Mouse (Mus musculus): Measurements from ENCODE around the gene Actg2. TPM values are rescaled to one million over a fixed set of nuclear protein-coding genes. Genes with fewer than 3 reads are reported as not detected.

Actg2 gene
- total and polyA plus RNA-seq, 3 experiments: 0.07 to 0.27 TPM; not detected in 1

GRCm38 (mm10) chr6:83464011-83464410, 72.1 kb downstream of the Actg2 start:
- TF ChIP-seq MAX (IDR thresholded peaks at IDR 0.05; ENCODE audit: low read length): no peak
- TF ChIP-seq MYC (IDR thresholded peaks at IDR 0.05; ENCODE audit: low read depth, low read length): no peak
- no peak for TF ChIP-seq POLR2AphosphoS5 (IDR thresholded peaks at IDR 0.05; ENCODE audit: borderline replicate concordance, low read depth, low read length)
- TF ChIP-seq RAD21 (IDR thresholded peaks at IDR 0.05; ENCODE audit: low read depth, low read length): no peak
- no peak for TF ChIP-seq MAZ (IDR thresholded peaks at IDR 0.05; ENCODE audit: low read depth, low read length)
- TF ChIP-seq CHD2 (IDR thresholded peaks at IDR 0.05; ENCODE audit: low read length): no peak
- no peak for TF ChIP-seq GATA1 (IDR thresholded peaks at IDR 0.05; ENCODE audit: low read depth, low read length)
- TF ChIP-seq POLR2AphosphoS2 (IDR thresholded peaks at IDR 0.05; ENCODE audit: low read length): no peak
- TF ChIP-seq USF2 (IDR thresholded peaks at IDR 0.05; ENCODE audit: borderline replicate concordance in 1 of 2, insufficient read depth in 1 of 2, low read depth in 1 of 2, low read length in 2 of 2): no peak
- no peak for TF ChIP-seq UBTF (IDR thresholded peaks at IDR 0.05; ENCODE audit: borderline replicate concordance, insufficient read depth, low read depth, low read length)
- no peak for TF ChIP-seq MYB (IDR thresholded peaks at IDR 0.05; ENCODE audit: low read depth, low read length)
- no peak for TF ChIP-seq GABPA (IDR thresholded peaks at IDR 0.05; ENCODE audit: low read depth, low read length)
- TF ChIP-seq ZMIZ1 (IDR thresholded peaks at IDR 0.05; ENCODE audit: low read depth, low read length): no peak
- no peak for TF ChIP-seq TAL1 (IDR thresholded peaks at IDR 0.05; ENCODE audit: low read length)
- TF ChIP-seq KAT2A (conservative IDR thresholded peaks at IDR 0.05; ENCODE audit: low read depth, low read length): no peak
- no peak for TF ChIP-seq SIN3A (IDR thresholded peaks at IDR 0.05; ENCODE audit: low read length)
- peaks cover 0 to 4% of the 10 kb centered on the region in 2 experiments; a peak in 2 of 4 replicates for H3K36me3 ChIP-seq (ENCODE audit: control insufficient read depth in 1 of 2, insufficient read depth in 2 of 2, low read length in 2 of 2)
- H3K4me3 ChIP-seq (ENCODE audit: control insufficient read depth in 1 of 2, insufficient read depth in 1 of 2, low read depth in 2 of 2, low read length in 2 of 2): no peak overlapping the region
- H3K9ac ChIP-seq (ENCODE audit: control insufficient read depth, low read depth, low read length, poor library complexity, severe bottlenecking): no peak overlapping the region
- no peak overlapping the region for H3K27ac ChIP-seq (ENCODE audit: control insufficient read depth, low read depth, low read length)
- peaks cover 0 to 2% of the 10 kb centered on the region in 2 experiments; a peak in 1 of 4 replicates for H3K27me3 ChIP-seq (ENCODE audit: control insufficient read depth in 1 of 2, insufficient read depth in 2 of 2, low read length in 2 of 2)
- no peaks in the 10 kb centered on the region for H3K9me3 ChIP-seq (replicated peaks; ENCODE audit: insufficient read depth, low read length)
- H3K4me1 ChIP-seq (ENCODE audit: control insufficient read depth in 1 of 2, insufficient read depth in 2 of 2, low read length in 2 of 2): peaks cover 2 to 8% of the 10 kb centered on the region in 2 experiments; a peak in 3 of 4 replicates
- DNase-seq (ENCODE audit: low read depth, low spot score): no peak
- no peaks in the 10 kb centered on the region for H3K79me2 ChIP-seq (ENCODE audit: control insufficient read depth, insufficient read depth, low read length, poor library complexity)

Other genes starting within 250 kb of the Actg2 start
- 80.5 and 155 TPM in 2 replicates for gene Mthfd2, start 210.4 kb downstream of the Actg2 start, total RNA-seq (2012; rRNA removed)
- gene Mthfd2, start 210.4 kb downstream of the Actg2 start, polyA plus RNA-seq (2012; ENCODE audit: insufficient read depth in 1 of 2, insufficient read length in 2 of 2, low read depth in 1 of 2, low replicate concordance in 2 of 2, missing spikeins in 1 of 2): 100 to 1,000 TPM; 219 to 558 TPM
- 71.2 and 74.7 TPM in 2 replicates for gene Mob1a, start 210.2 kb downstream of the Actg2 start, total RNA-seq (2012; rRNA removed)
- 100 to 1,000 TPM in 1 of 2 experiments, 10 to 100 TPM in 1; 57.0 to 120 TPM for gene Mob1a, start 210.2 kb downstream of the Actg2 start, polyA plus RNA-seq (2012; ENCODE audit: insufficient read depth in 1 of 2, insufficient read length in 2 of 2, low read depth in 1 of 2, low replicate concordance in 2 of 2, missing spikeins in 1 of 2)
- gene Bola3, start 187.1 kb downstream of the Actg2 start, total RNA-seq (2012; rRNA removed): 48.3 and 55.2 TPM in 2 replicates
- 100 to 1,000 TPM in 1 of 2 experiments, not detected in 1; 211 TPM for gene Bola3, start 187.1 kb downstream of the Actg2 start, polyA plus RNA-seq (2012; ENCODE audit: insufficient read depth in 1 of 2, insufficient read length in 2 of 2, low read depth in 1 of 2, low replicate concordance in 2 of 2, missing spikeins in 1 of 2)
- 11.0 and 11.6 TPM in 2 replicates for gene Tet3, start 77.2 kb downstream of the Actg2 start, total RNA-seq (2012; rRNA removed)
- gene Tet3, start 77.2 kb downstream of the Actg2 start, polyA plus RNA-seq (2012; ENCODE audit: insufficient read depth in 1 of 2, insufficient read length in 2 of 2, low read depth in 1 of 2, low replicate concordance in 2 of 2, missing spikeins in 1 of 2): 10 to 100 TPM; 22.9 to 35.3 TPM
- gene Dguok, start 29.3 kb downstream of the Actg2 start, total RNA-seq (2012; rRNA removed): 12.6 and 13.4 TPM in 2 replicates
- 10 to 100 TPM in 1 of 2 experiments, not detected in 1; 21.0 TPM for gene Dguok, start 29.3 kb downstream of the Actg2 start, polyA plus RNA-seq (2012; ENCODE audit: insufficient read depth in 1 of 2, insufficient read length in 2 of 2, low read depth in 1 of 2, low replicate concordance in 2 of 2, missing spikeins in 1 of 2)
- 4.0 and 4.8 TPM in 2 replicates for gene Stambp, start 36.5 kb upstream of the Actg2 start, total RNA-seq (2012; rRNA removed)
- 10 to 100 TPM in 1 of 2 experiments, not detected in 1; 18.3 TPM for gene Stambp, start 36.5 kb upstream of the Actg2 start, polyA plus RNA-seq (2012; ENCODE audit: insufficient read depth in 1 of 2, insufficient read length in 2 of 2, low read depth in 1 of 2, low replicate concordance in 2 of 2, missing spikeins in 1 of 2)
- not detected in 2 replicates for gene Clec4f, start 119.9 kb upstream of the Actg2 start, total RNA-seq (2012; rRNA removed)
- gene Clec4f, start 119.9 kb upstream of the Actg2 start, polyA plus RNA-seq (2012; ENCODE audit: insufficient read depth in 1 of 2, insufficient read length in 2 of 2, low read depth in 1 of 2, low replicate concordance in 2 of 2, missing spikeins in 1 of 2): not detected
- not detected in 2 replicates for gene Cd207, start 141.6 kb upstream of the Actg2 start, total RNA-seq (2012; rRNA removed)
- gene Cd207, start 141.6 kb upstream of the Actg2 start, polyA plus RNA-seq (2012; ENCODE audit: insufficient read depth in 1 of 2, insufficient read length in 2 of 2, low read depth in 1 of 2, low replicate concordance in 2 of 2, missing spikeins in 1 of 2): not detected
- 0.39 and 0.46 TPM in 2 replicates for gene Vax2, start 175.0 kb upstream of the Actg2 start, total RNA-seq (2012; rRNA removed)
- gene Vax2, start 175.0 kb upstream of the Actg2 start, polyA plus RNA-seq (2012; ENCODE audit: insufficient read depth in 1 of 2, insufficient read length in 2 of 2, low read depth in 1 of 2, low replicate concordance in 2 of 2, missing spikeins in 1 of 2): 1 to 10 TPM in 1 of 2 experiments, not detected in 1; 3.2 TPM
- gene Atp6v1b1, start 206.7 kb upstream of the Actg2 start, total RNA-seq (2012; rRNA removed): not detected in 2 replicates
- under 1 TPM in 1 of 2 experiments, not detected in 1; 0.08 TPM for gene Atp6v1b1, start 206.7 kb upstream of the Actg2 start, polyA plus RNA-seq (2012; ENCODE audit: insufficient read depth in 1 of 2, insufficient read length in 2 of 2, low read depth in 1 of 2, low replicate concordance in 2 of 2, missing spikeins in 1 of 2)
- gene Ankrd53, start 226.4 kb upstream of the Actg2 start, total RNA-seq (2012; rRNA removed): not detected in 2 replicates
- under 1 TPM in 1 of 2 experiments, not detected in 1; 0.67 TPM for gene Ankrd53, start 226.4 kb upstream of the Actg2 start, polyA plus RNA-seq (2012; ENCODE audit: insufficient read depth in 1 of 2, insufficient read length in 2 of 2, low read depth in 1 of 2, low replicate concordance in 2 of 2, missing spikeins in 1 of 2)
- 51.1 and 56.2 TPM in 2 replicates for gene Tex261, start 239.5 kb upstream of the Actg2 start, total RNA-seq (2012; rRNA removed)
- 100 to 1,000 TPM in 1 of 2 experiments, not detected in 1; 104 TPM for gene Tex261, start 239.5 kb upstream of the Actg2 start, polyA plus RNA-seq (2012; ENCODE audit: insufficient read depth in 1 of 2, insufficient read length in 2 of 2, low read depth in 1 of 2, low replicate concordance in 2 of 2, missing spikeins in 1 of 2)

Data from MEL (cell line).